Mouse (Mus musculus): ENCODE results near the gene Chek1. TPM values are rescaled to one million over a fixed set of nuclear protein-coding genes. Genes with fewer than 3 reads are reported as not detected.
A peak's percentile ranks its signal among the peaks of the same experiment; 100 is the strongest.

Chek1 gene
- polyA plus RNA-seq (2016; fragmentation: Nextera tagmentation; extraction: Ambion mirVana): 65.2 and 65.6 TPM in 2 replicates

DNA sequence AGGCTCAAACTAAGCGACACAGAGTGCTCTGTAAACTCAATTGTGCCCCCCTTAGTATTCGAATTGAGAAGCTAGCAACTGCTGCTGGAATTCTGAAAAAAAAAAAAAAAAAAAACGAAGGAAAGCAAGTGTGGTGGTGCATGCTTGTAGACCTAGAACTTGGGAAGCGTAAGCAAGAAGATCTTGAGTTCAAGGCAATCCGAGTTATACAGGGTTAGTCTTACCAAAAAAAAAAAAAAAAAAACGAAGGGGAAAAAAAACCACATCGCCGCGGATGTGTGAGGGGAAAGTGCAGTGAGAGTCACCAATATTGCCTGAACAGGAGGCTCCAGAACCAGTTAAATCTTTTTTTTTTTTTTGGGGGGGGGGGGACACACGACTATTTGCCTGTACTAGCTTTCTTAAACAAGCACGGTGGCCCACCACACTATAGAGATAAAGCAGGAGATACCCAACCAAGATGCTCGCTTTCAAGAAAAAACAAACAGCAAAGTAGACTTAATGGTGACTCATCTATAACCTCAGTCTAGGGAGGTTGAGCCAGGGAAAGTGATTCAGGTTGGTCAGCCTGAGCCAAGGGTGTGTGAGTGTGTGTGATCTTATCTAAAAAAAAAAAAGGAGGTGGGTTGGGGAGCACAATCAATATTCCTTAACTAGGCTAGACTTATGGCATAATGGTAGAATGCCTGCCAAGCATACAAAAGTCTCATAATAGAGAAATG lies at the start of gene Chek1:
TSS of gene Chek1 (minus strand) at position 32 of the 722 bp plus-strand sequence.
- peak within 1 kb of the TSS; percentile 98 for H3K27ac ChIP-seq
- 13% methylated on average over 12 of the region's 12 CpGs for WGBS
- H3K36me3 ChIP-seq (replicated peaks): peaks cover 52% of the 10 kb centered on the region
- H3K4me1 ChIP-seq: peaks cover 27% of the 10 kb centered on the region
- no peaks in the 10 kb centered on the region for H3K27me3 ChIP-seq (ENCODE audit: poor library complexity, severe bottlenecking)
- no peaks in the 10 kb centered on the region for H3K9me3 ChIP-seq
- DNase-seq (ENCODE audit: extremely low spot score, low spot score): no peak
- peak within 1 kb of the TSS; percentile 70 for H3K4me3 ChIP-seq

- 91% methylated on average over 1 of the region's 1 CpGs for WGBS
- DNase-seq (ENCODE audit: extremely low spot score, low spot score): no peak
- peaks cover 20% of the 10 kb centered on the region for H3K4me1 ChIP-seq
- H3K9me3 ChIP-seq: no peaks in the 10 kb centered on the region
- H3K27ac ChIP-seq: no peak overlapping the region
- H3K36me3 ChIP-seq (replicated peaks): peaks cover 13% of the 10 kb centered on the region
- no peaks in the 10 kb centered on the region for H3K27me3 ChIP-seq (ENCODE audit: poor library complexity, severe bottlenecking)
- peak overlapping the region; percentile 97; the same call in 1 of the 2 replicates for H3K4me3 ChIP-seq
These were observed 42.2 kb upstream of the Chek1 start for GRCm38 (mm10) chr9:36769048-36769413.

- H3K27ac ChIP-seq: peak overlapping the region; percentile 91
- DNase-seq (ENCODE audit: extremely low spot score, low spot score): no peak
- H3K36me3 ChIP-seq (replicated peaks): peaks cover 19% of the 10 kb centered on the region
- peaks cover 20% of the 10 kb centered on the region for H3K4me1 ChIP-seq
- H3K4me3 ChIP-seq: peak overlapping the region; percentile 97
- H3K27me3 ChIP-seq (ENCODE audit: poor library complexity, severe bottlenecking): no peaks in the 10 kb centered on the region
- WGBS: 17% methylated on average over 25 of the region's 25 CpGs
- no peaks in the 10 kb centered on the region for H3K9me3 ChIP-seq
These were observed 41.5 kb upstream of the Chek1 start for GRCm38 (mm10) chr9:36768156-36769047.

DNA sequence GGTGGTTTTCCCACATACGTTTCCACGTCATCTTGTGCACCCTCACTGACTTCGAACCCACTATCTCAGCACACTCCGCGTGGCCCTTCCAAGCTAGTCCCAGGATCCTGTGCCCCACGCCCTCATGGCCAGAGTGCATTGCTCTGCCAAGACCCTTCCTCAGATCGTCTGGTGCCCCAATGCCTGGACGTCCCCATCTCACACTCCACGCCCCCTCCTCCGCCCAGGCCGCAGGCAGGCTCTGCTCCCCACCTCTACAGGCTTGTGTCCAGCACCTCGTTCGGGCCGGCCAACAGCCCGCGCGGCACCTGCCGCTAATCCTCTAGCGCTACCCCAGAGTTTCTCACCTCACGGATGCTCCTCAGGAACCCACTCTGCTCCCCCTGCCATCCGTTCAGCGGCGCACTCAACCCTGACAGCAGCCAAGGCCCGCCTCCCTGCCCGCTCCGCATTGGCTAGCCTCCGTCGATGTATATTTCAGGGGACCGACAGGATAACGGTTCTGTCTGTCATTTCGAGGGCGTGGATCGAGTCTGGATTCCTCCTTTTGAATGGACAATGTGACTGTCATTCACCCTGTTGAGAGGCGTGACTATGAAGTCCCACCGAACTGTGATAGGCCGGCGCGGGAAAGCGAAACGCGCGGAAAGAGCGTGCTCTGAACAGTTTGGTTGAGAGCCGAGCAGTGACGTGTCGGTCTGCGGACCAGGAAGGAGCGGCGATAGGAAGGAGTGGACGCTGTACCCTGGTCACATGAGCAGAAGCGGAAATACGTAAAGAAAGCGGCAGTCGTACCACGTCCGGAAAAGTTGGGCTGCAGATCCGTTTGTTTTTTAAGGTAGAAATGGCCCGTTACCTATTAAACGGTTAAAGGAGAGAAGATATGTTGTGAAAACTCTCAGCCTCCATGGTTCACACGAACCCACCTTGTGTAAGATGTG lies 40.6 kb upstream of the Chek1 start, which contains the start of gene Stt3a:
TSS of gene Stt3a (minus strand) at position 477 of the 941 bp plus-strand sequence.
- peak within 1 kb of the TSS; percentile 97 for H3K4me3 ChIP-seq
- H3K36me3 ChIP-seq (replicated peaks): peaks cover 29% of the 10 kb centered on the region
- H3K27ac ChIP-seq: peak within 1 kb of the TSS; percentile 91
- DNase-seq (ENCODE audit: extremely low spot score, low spot score): peak; percentile 99
- WGBS: under 1% methylated on average over 60 of the region's 60 CpGs
- no peaks in the 10 kb centered on the region for H3K9me3 ChIP-seq
- H3K27me3 ChIP-seq (ENCODE audit: poor library complexity, severe bottlenecking): no peaks in the 10 kb centered on the region
- peaks cover 20% of the 10 kb centered on the region for H3K4me1 ChIP-seq

DNA sequence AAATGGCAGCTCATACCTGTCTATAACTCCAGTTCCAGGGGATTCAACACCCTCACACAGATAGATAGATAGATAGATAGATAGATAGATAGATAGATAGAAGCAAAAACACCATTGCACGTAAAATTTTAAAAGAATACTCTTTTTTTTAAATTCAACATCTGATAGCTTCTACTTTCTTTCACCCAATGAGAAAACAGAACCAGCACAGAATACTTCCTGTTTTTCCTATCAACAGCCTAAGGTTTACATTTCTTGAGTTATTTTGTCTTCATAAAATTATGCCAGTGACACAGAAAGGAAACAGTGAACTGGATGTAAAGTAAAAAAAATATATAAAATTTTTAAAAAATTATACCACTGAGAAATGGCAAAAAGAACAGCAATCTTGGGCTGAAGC lies 37.5 kb upstream of the Chek1 start:
- H3K4me3 ChIP-seq: no peak overlapping the region
- no peak for DNase-seq (ENCODE audit: extremely low spot score, low spot score)
- no peak overlapping the region for H3K27ac ChIP-seq
- H3K36me3 ChIP-seq (replicated peaks): peaks cover 56% of the 10 kb centered on the region
- WGBS: 91% methylated on average over 1 of the region's 1 CpGs
- H3K27me3 ChIP-seq (ENCODE audit: poor library complexity, severe bottlenecking): no peaks in the 10 kb centered on the region
- no peaks in the 10 kb centered on the region for H3K9me3 ChIP-seq
- H3K4me1 ChIP-seq: peaks cover 20% of the 10 kb centered on the region

- Histone ChIP-seq H3K9me3 (no peaks in the 10 kb centered on the region), H3K27me3 (ENCODE audit: poor library complexity, severe bottlenecking) (no peaks in the 10 kb centered on the region), H3K36me3 (replicated peaks) (peaks cover 52% of the 10 kb centered on the region), H3K27ac (peak overlapping the region; percentile 98), H3K4me1 (peaks cover 27% of the 10 kb centered on the region), H3K4me3 (peak overlapping the region; percentile 70)
- peak; percentile 96 for DNase-seq (ENCODE audit: extremely low spot score, low spot score)
- under 1% methylated on average over 53 of the region's 53 CpGs for WGBS
These were observed 483 bp downstream of the Chek1 start for GRCm38 (mm10) chr9:36726131-36727033.

DNA sequence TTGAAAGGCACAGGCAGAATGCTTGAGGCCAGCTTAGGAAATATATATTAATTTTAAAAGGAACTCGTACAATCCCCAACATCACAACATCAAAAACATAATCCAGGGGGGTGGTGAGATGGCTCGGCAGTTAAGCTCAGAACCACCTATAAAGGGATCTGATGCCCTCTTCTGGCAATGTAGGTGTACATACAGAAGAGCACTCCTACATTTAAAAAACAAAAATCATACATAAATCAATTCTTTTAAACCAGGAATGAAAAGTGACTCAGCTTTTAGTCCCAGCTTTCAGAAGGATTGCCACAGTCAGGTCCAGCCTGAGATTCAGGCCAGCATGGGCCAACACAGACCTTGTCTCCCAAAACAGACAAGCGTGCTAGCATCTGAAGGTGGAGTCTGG lies 10.2 kb downstream of the Chek1 start:
- no peaks in the 10 kb centered on the region for H3K4me1 ChIP-seq
- no peak overlapping the region for H3K4me3 ChIP-seq
- no peaks in the 10 kb centered on the region for H3K27me3 ChIP-seq (ENCODE audit: poor library complexity, severe bottlenecking)
- no peaks in the 10 kb centered on the region for H3K9me3 ChIP-seq
- WGBS: 87% methylated on average over 3 of the region's 3 CpGs
- no peak for DNase-seq (ENCODE audit: extremely low spot score, low spot score)
- peaks cover 96% of the 10 kb centered on the region for H3K36me3 ChIP-seq (replicated peaks)
- no peak overlapping the region for H3K27ac ChIP-seq

- Histone ChIP-seq H3K27me3 (ENCODE audit: poor library complexity, severe bottlenecking) (no peaks in the 10 kb centered on the region), H3K4me1 (no peaks in the 10 kb centered on the region), H3K4me3 (no peak overlapping the region), H3K36me3 (replicated peaks) (peaks cover 62% of the 10 kb centered on the region), H3K9me3 (no peaks in the 10 kb centered on the region), H3K27ac (no peak overlapping the region)
- WGBS: 93% methylated on average over 6 of the region's 6 CpGs
- DNase-seq (ENCODE audit: extremely low spot score, low spot score): no peak
These were observed 19.6 kb downstream of the Chek1 start for GRCm38 (mm10) chr9:36707304-36707703.

DNA sequence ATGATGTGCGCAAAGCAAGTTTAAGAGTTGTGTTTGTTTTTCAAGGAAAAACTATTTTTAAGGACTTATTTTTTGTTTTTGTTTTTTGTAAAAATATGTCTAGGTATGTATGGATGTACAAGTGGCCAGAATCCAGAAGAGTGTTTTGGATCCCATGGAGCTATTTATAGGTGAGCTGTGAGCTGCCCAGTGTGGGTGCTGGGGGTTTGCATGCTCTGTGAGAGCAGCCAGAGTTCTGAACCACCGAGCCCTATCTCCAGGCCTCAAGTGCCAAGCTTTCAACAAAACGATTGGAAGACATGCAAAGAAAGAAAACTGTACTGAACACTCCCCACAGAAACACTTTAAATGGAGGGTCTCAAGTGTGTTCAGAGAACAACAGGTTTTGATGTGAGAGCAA lies 20.9 kb downstream of the Chek1 start:
- WGBS: 86% methylated on average over 3 of the region's 3 CpGs
- no peak for DNase-seq (ENCODE audit: extremely low spot score, low spot score)
- Histone ChIP-seq H3K4me1 (no peaks in the 10 kb centered on the region), H3K27me3 (ENCODE audit: poor library complexity, severe bottlenecking) (no peaks in the 10 kb centered on the region), H3K27ac (no peak overlapping the region), H3K9me3 (no peaks in the 10 kb centered on the region), H3K36me3 (replicated peaks) (peaks cover 48% of the 10 kb centered on the region), H3K4me3 (no peak overlapping the region)

DNA sequence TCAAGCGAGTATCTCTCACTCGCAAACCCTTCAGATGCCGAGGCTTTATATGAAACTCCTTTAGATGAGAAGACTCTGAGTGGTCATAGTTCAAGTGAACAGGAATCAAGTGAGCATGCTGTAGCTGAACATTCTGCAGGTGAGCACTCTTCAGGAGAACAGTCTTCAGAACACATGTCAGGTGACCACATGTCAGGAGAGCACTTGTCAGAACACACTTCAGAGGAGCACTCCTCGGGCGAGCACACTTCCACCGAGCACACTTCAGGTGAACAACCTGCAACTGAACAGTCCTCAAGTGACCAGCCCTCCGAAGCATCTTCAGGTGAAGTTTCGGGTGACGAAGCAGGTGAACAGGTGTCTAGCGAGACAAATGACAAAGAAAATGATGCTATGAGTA lies 32.6 kb downstream of the Chek1 start:
- no peaks in the 10 kb centered on the region for H3K4me1 ChIP-seq
- H3K27ac ChIP-seq: no peak overlapping the region
- H3K27me3 ChIP-seq (ENCODE audit: poor library complexity, severe bottlenecking): no peaks in the 10 kb centered on the region
- WGBS: 91% methylated on average over 10 of the region's 10 CpGs
- no peak overlapping the region for H3K4me3 ChIP-seq
- H3K36me3 ChIP-seq (replicated peaks): no peaks in the 10 kb centered on the region
- H3K9me3 ChIP-seq: no peaks in the 10 kb centered on the region
- DNase-seq (ENCODE audit: extremely low spot score, low spot score): no peak

DNA sequence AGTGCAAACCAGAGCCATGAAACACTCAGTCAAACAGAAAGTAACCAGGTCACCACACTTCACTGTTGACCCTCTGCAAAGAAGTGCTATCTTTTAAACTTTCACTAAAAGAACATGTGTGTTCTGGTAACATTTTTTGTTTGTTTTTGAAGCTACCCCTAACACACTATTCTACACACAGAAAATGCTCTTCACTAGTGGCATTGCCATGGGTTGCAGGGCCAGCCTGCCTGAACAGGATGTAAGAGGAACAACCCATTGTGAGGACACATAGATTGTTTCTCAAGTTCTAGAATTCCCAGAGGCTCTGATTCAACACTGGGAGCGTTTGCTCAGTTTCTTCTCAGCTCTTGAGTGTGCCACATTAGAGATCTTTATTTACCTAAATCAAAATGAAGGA lies 33.9 kb downstream of the Chek1 start, which contains the start of gene Acrv1:
TSS of gene Acrv1 (plus strand) at position 301 of the 400 bp plus-strand sequence.
- H3K4me3 ChIP-seq: no peak within 1 kb of the TSS
- DNase-seq (ENCODE audit: extremely low spot score, low spot score): no peak
- H3K36me3 ChIP-seq (replicated peaks): no peaks in the 10 kb centered on the region
- H3K9me3 ChIP-seq: no peaks in the 10 kb centered on the region
- 68% methylated on average over 1 of the region's 1 CpGs for WGBS
- H3K27me3 ChIP-seq (ENCODE audit: poor library complexity, severe bottlenecking): no peaks in the 10 kb centered on the region
- no peak within 1 kb of the TSS for H3K27ac ChIP-seq
- no peaks in the 10 kb centered on the region for H3K4me1 ChIP-seq

Measured in forebrain, embryonic 10.5 days (tissue).